Mouse (Mus musculus) ES-E14 (cell line): ENCODE measurements around the gene Gucy2f. TPM values are rescaled to one million over a fixed set of nuclear protein-coding genes. Genes with fewer than 3 reads are reported as not detected.

Experiments used
- DNase-seq: peaks from one replicate; pipeline ENCODE4 v3.0.0-alpha.2; 2013; ENCODE audit warnings: low read depth, low spot score
- H3K27ac ChIP-seq: 2 replicates; pipeline ENCODE4 v1.5.1; 2012; ENCODE audit warnings: low read depth, mild to moderate bottlenecking, low read length, moderate library complexity, mixed read lengths; ENCODE audit not compliant: poor library complexity, insufficient read depth, severe bottlenecking
- H3K36me3 ChIP-seq: 2 replicates; pipeline ENCODE4 v1.6.1; 2012; ENCODE audit warnings: mild to moderate bottlenecking, low read length, moderate library complexity, mixed read lengths; ENCODE audit not compliant: control insufficient read depth, poor library complexity, insufficient read depth, severe bottlenecking
- H3K4me1 ChIP-seq, 2 experiments: fragments of 150-350 bp in 1 of 2; sonication (generic) in 1 of 2; 2 replicates each; pipeline ENCODE4 v1.6.1; 2012; ENCODE audit warnings: low read length in 2 of 2, mild to moderate bottlenecking in 1 of 2, mixed read lengths in 1 of 2; ENCODE audit not compliant: control insufficient read depth in 2 of 2, insufficient read depth in 2 of 2, poor library complexity in 1 of 2
- H3K4me3 ChIP-seq, 2 experiments: fragments of 150-350 bp in 1 of 2; sonication (generic) in 1 of 2; 2 replicates each; pipeline ENCODE4 v1.5.1; 2012; ENCODE audit warnings: low read length in 2 of 2, low read depth in 1 of 2, mild to moderate bottlenecking in 1 of 2, mixed read lengths in 1 of 2; ENCODE audit not compliant: insufficient read depth in 1 of 2, poor library complexity in 1 of 2, severe bottlenecking in 1 of 2
- H3K9ac ChIP-seq: 2 replicates; pipeline ENCODE4 v1.6.1; 2012; ENCODE audit warnings: low read depth, mild to moderate bottlenecking, low read length, mixed read lengths; ENCODE audit not compliant: poor library complexity, insufficient read depth, severe bottlenecking
- H3K9me3 ChIP-seq: fragments of 150-350 bp; sonication (generic); 2 replicates; pipeline ENCODE4 v1.6.1; 2012; ENCODE audit warnings: low read depth, mild to moderate bottlenecking, low read length; ENCODE audit not compliant: control insufficient read depth, insufficient read depth
- CHD2 ChIP-seq: IDR thresholded peaks from 2 replicates; pipeline ENCODE4 v1.6.1; 2014; ENCODE audit warnings: mild to moderate bottlenecking, low read depth, low read length, inconsistent platforms
- HCFC1 ChIP-seq: IDR thresholded peaks from 2 replicates; pipeline ENCODE4 v1.6.1; 2012; ENCODE audit warnings: low read length, inconsistent platforms, borderline replicate concordance; ENCODE audit not compliant: insufficient read depth
- MAFK ChIP-seq: IDR thresholded peaks from 2 replicates; pipeline ENCODE4 v1.6.1; 2014; ENCODE audit warnings: mild to moderate bottlenecking, low read depth, low read length, inconsistent platforms; ENCODE audit not compliant: insufficient read depth
- ZC3H11A ChIP-seq: IDR thresholded peaks from 2 replicates; pipeline ENCODE4 v1.6.1; 2012; ENCODE audit warnings: low read depth, mild to moderate bottlenecking, inconsistent platforms, low read length, borderline replicate concordance
- ZNF384 ChIP-seq: IDR thresholded peaks from 2 replicates; pipeline ENCODE4 v1.6.1; 2012; ENCODE audit warnings: low read depth, low read length, inconsistent platforms
- in situ Hi-C, 2 experiments: fragments of 600-800 bp; cut with MboI; formaldehyde crosslinking; loops; one replicate each; pipeline ENCODE4 v1.15.1; 2025; ENCODE audit warnings: low sequenced_read_pairs in 2 of 2, inconsistent platforms in 1 of 2; ENCODE audit not compliant: unreplicated experiment in 2 of 2
- total RNA-seq: library from RNA; depleted of rRNA; stranded (reverse); fragments of 300-350 nt; gene quantifications from 2 replicates; pipeline ENCODE4 v1.2.3, GENCODE M21; 2012

The Gucy2f gene
- total RNA-seq, 1 experiment: not detected

GRCm38 (mm10) chrX:142176981-142177380 lies 19.8 kb downstream of the Gucy2f start:
- Histone ChIP-seq H3K27ac (no peak overlapping the region), H3K4me1 (no peaks in the 10 kb centered on the region), H3K9ac (no peak overlapping the region), H3K4me3 (no peak overlapping the region), H3K9me3 (no peaks in the 10 kb centered on the region), H3K36me3 (no peaks in the 10 kb centered on the region)
- no peak for DNase-seq
- TF ChIP-seq MAFK (no peak), CHD2 (no peak), HCFC1 (no peak), ZC3H11A (no peak), ZNF384 (no peak)
- in situ Hi-C loops: no loop called here

- Histone ChIP-seq H3K4me1 (no peaks in the 10 kb centered on the region), H3K36me3 (no peaks in the 10 kb centered on the region), H3K27ac (no peak overlapping the region), H3K4me3 (no peak overlapping the region), H3K9ac (no peak overlapping the region), H3K9me3 (no peaks in the 10 kb centered on the region)
- TF ChIP-seq MAFK: no peak
- no peak for TF ChIP-seq HCFC1
- no peak for TF ChIP-seq CHD2
- no peak for TF ChIP-seq ZC3H11A
- TF ChIP-seq ZNF384: no peak
- in situ Hi-C loops: no loop called here
- DNase-seq: no peak
These were observed 81.0 kb downstream of the Gucy2f start for GRCm38 (mm10) chrX:142115779-142116178.

DNA sequence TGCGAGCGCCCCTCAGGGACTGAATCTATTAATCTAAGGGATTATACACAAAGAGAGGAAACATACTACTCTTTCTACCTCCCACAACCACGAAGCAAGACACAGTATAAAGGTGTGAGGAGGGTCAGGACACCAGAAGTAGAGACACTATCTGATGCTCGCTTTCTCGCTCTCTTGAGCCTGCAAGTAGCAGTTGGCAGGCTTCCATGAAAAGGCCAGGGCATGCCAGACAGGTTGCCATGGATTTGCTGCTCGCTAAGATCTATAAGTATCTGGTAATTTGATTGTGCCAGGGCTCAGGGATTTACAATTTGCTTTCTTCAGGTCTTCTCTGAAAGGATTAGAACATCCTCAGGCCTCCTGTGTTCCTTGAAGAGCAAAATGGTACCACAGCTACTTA lies 85.5 kb downstream of the Gucy2f start:
- H3K27ac ChIP-seq: no peak overlapping the region
- TF ChIP-seq ZC3H11A: no peak
- TF ChIP-seq HCFC1: no peak
- TF ChIP-seq CHD2: no peak
- TF ChIP-seq MAFK: no peak
- no peak for TF ChIP-seq ZNF384
- no peak for DNase-seq

GRCm38 (mm10) chrX:142096904-142097303 lies 99.8 kb downstream of the Gucy2f start:
- no peak overlapping the region for H3K4me3 ChIP-seq
- DNase-seq: no peak
- H3K36me3 ChIP-seq: no peaks in the 10 kb centered on the region
- no peaks in the 10 kb centered on the region for H3K4me1 ChIP-seq
- no peak for TF ChIP-seq MAFK
- TF ChIP-seq CHD2: no peak
- no peak for TF ChIP-seq ZNF384
- TF ChIP-seq HCFC1: no peak
- TF ChIP-seq ZC3H11A: no peak
- H3K9me3 ChIP-seq: no peaks in the 10 kb centered on the region
- H3K27ac ChIP-seq: no peak overlapping the region
- in situ Hi-C loops: loop anchor here in 1 of 2 experiments (25.0 kb wide), 1 partner anchor 410 kb away; no protein-coding TSS in a partner anchor
- no peak overlapping the region for H3K9ac ChIP-seq

More for the DNA sequence above, 85.5 kb downstream of the Gucy2f start:
- Histone ChIP-seq H3K4me1 (no peaks in the 10 kb centered on the region), H3K9me3 (no peaks in the 10 kb centered on the region), H3K9ac (no peak overlapping the region), H3K4me3 (no peak overlapping the region), H3K36me3 (no peaks in the 10 kb centered on the region)
- in situ Hi-C loops: no loop called here

DNA sequence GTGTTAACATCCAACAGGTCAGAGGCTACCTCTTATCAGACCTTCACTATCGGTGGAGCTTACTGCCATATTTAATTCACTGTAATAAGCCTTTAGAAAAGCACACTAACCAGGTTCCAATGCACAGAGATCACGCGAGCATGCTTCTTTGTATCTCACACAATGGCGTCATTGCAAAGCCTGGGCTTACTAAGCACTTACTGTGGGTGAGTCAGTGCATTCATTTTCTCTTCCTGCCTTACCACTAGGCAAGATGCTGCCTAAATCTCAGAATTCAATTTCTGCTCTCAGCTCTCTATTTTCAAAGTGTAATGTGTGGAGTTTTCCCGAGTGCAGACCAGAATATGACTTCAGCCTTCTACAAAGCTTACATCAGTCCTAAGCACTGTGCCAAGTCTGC lies 101.2 kb downstream of the Gucy2f start:
- H3K27ac ChIP-seq: no peak overlapping the region
- no peaks in the 10 kb centered on the region for H3K9me3 ChIP-seq
- H3K4me3 ChIP-seq: no peak overlapping the region
- no peaks in the 10 kb centered on the region for H3K4me1 ChIP-seq
- no peak overlapping the region for H3K9ac ChIP-seq
- in situ Hi-C loops: loop anchor here in 1 of 2 experiments (25.0 kb wide), 1 partner anchor 408 kb away; no protein-coding TSS in a partner anchor
- TF ChIP-seq CHD2 (no peak), MAFK (no peak), ZNF384 (no peak), HCFC1 (no peak), ZC3H11A (no peak)
- DNase-seq: no peak
- no peaks in the 10 kb centered on the region for H3K36me3 ChIP-seq
